Mouse (Mus musculus): Measurements from ENCODE around the gene Cdk9.

Gene Cdk9

DNA sequence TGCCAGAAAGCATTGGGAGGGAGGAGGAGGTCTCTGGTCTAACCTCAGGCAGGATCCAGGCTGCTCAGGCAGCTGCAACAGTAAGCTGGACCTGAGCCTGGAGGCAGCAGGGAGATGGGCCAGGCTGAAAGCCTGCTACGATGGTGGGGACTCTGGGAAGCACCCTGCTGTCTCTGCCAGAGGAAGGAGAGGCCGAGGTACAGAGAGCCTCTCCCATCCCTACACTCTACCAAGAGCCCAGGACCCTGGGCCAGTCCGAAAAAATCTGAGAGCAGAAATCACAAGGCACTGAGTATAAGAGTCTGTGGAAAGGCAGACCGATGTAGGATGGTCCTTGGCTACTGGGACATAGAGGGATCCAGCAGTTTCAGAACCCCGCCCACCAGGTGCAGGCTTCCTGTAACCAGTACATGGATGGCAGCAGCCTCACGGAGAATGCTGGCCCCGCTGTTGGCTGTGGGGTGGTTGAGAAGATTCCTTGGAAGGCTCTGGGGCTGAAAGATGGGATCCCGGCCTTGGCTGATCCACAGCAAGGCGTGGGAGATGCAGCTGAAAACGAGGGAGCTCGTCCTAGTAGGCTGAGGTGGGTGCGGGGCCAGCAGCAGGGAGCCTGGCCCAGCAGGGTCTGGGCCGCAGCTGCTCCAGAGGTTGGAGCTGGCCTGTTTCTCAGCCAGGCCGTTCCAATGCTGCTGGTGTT, 30.0 kb downstream of the Cdk9 start:
- in situ Hi-C loops (cut with MboI; ENCODE audit: low sequenced_read_pairs) = loop anchor here (5.0 kb wide), 1 partner anchor 51 kb away; no protein-coding TSS in a partner anchor

DNA sequence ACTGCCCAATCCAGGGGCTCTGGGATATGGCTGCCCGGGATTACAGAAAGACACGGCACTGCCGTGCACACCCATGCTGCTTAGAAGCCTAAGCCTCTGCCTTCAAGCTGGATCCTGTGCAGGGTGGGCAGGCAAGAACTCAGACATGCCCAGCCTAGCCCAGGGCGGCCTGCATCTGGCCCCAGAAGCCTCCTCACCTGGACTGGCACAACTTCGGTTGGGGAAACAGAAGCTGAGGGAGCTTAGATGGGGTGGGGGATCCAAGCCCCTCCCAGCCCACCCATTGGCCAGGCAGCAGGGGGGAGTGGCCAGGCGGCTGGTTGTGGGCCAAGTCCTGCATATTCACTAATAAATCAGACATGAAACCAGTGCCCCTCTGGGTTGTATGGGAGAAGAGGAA, 31.1 kb downstream of the Cdk9 start:
- in situ Hi-C loops (cut with MboI; ENCODE audit: low sequenced_read_pairs) = loop anchor here (5.0 kb wide), 1 partner anchor 49 kb away; no protein-coding TSS in a partner anchor

DNA sequence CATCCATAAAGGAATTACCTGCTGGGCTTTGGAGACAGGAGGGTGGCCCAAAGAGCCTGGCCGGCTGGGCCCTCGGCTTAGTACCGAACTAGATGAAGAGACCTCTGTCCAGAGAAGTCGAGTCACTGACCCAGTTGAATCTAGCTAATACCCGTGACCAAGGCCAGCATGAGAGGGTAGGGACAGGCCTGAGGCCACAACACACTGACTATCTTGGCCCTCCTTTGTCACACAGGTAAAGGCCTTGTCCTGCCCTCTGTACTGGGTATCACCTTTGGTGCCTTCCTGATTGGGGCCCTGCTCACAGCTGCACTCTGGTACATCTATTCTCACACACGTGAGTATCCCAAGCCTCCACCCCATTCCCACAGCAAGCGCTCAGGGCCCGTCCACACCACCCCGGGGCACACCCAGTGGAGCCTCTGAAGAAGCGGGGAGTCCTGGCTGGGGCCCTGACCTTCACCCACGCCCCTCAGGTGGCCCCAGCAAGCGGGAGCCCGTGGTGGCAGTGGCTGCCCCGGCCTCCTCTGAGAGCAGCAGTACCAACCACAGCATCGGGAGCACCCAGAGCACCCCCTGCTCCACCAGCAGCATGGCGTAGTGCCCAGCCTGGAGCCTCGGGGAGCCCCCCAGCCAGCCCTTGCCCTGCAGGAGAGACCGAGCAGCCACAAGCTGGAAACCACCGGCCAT, 31.8 kb downstream of the Cdk9 start:
- in situ Hi-C loops (cut with MboI; ENCODE audit: low sequenced_read_pairs) = loop anchor here (5.0 kb wide), 1 partner anchor 49 kb away; no protein-coding TSS in a partner anchor

DNA sequence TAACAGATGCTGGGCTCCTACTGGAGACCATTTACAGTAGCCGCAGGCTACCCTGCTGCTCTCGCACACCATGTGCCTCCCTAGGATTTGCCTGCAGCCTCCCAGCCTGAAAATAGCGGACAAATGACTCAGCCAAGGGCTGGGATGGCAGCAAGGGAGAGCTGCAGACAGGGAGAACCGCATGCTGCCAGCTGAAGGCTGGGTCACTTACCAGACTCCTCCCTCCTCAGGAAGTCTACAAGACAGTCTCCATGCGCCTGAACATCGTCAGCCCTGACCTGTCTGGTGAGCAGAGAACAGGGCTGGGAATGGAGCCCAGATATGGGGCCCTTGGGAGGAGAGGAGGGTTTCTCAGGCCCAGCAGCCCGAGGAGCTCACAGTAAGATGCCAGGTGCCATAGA, 32.8 kb downstream of the Cdk9 start:
- in situ Hi-C loops (cut with MboI; ENCODE audit: low sequenced_read_pairs) = loop anchor here (5.0 kb wide), 1 partner anchor 48 kb away; no protein-coding TSS in a partner anchor

DNA sequence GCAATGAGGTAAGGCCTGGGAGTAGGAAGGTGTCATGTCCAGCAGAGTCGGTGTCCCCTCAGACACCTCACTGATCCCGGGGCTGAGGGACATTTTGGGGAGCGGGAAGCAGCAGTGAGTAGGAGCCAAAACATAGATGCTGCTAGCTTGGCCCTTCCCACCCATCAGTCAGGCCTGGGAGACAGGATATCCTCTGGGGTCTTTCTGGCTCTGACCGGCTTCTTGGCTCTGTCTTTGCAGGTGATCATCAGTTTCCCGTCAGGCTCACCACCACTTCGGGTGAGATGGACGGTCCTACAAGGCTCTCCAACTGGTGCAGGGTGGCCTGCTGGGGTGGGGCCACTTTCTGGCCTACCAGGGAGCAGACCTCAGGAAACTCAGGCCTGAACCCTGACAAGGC, 35.2 kb downstream of the Cdk9 start:
- in situ Hi-C loops (cut with MboI; ENCODE audit: low sequenced_read_pairs) = no loop called here

DNA sequence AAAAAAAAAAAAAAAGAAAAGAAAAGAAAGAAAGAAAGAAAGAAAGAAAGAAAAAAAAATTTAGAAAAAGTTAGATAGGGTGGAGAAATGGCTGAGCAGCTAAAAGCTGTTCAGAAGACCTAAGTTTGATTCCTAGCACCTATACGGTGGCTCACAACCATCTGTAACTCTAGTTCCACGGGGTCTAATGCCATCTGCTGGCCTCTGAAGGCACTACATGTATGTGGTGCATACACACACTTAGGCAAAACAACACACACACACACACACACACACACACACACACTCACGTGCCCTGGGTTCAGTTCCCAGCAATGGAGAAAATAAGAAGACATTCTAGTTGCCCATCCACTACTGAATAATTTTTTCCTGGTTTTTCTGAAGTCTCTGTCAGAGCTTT, 36.1 kb downstream of the Cdk9 start:
- in situ Hi-C loops (cut with MboI; ENCODE audit: low sequenced_read_pairs) = no loop called here

DNA sequence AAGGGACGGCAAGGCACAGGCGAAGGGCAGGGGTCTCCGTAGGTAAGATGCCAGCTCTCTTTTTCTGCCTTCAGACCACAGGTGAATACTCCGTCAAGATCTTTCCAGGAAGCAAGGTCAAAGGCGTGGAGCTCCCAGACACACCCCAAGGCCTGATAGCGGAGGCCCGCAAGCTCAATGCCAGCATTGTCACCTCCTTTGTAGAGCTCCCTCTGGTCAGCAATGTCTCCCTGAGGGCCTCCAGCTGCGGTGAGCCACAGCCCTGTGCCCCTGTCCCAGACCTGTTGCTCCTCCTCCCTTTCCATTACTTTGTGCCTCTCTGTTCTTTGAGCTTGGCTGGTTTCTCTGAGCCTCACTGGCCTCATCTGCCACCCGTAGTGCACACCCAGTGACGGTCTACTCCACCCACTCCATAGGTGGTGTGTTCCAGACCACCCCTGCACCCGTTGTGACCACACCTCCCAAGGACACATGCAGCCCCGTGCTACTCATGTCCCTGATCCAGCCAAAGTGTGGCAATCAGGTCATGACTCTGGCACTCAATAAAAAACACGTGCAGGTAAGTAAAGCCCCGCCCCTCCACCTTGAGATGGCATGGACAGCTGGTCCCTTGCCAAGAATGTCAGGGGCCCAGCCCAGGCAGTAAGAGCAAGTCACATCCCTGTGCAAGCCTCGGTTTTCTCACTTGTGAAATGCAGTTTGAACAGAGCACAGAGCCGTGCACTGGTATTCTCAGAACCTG, 39.5 kb downstream of the Cdk9 start:
- in situ Hi-C loops (cut with MboI; ENCODE audit: low sequenced_read_pairs) = no loop called here

DNA sequence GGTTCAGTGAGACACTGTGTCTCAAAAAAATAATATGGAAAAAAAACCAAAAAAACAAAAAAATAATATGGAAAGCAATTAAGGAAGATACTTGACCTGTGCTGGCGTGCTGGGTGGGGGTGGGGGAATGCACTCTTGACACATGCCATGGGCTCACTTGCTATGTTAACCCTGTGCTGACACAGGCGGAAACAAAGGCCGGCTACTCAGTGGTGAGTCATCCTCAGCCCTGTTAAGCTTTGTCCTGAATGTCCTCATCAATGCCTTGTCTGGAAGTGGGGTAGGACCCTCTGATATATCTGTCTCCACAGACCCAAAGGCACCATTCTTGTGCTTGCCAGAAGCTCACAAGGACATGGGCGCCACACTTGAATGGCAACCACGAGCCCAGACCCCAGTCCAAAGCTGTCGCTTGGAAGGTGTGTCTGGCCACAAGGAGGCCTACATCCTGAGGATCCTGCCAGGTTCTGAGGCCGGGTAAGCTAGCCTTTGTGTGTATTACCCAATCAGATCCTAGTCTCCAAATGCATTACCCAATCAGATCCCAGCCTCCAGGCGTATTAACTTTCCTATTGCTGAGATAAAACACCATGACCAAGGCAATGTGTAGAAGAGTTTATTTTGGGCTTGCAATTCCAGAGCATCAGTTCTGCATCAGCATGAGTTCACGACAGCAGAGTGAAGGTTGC, 40.8 kb downstream of the Cdk9 start:
- in situ Hi-C loops (cut with MboI; ENCODE audit: low sequenced_read_pairs) = no loop called here

DNA sequence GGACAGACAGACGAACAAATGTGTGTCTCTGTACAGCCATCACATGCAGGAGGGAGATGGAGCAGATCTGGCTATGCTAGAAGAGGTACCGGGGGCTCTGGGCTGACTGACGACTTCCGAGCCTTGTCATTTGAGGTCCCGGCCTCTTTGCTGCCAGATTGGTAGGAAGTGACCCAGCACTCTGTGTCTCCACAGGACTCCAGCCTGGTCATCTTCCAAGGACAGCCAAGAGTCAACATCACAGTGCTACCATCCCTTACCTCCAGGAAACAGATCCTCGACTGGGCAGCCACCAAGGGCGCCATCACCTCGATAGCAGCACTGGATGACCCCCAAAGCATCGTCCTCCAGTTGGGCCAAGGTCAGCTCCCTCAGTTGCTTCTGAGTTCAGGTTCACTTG, 41.7 kb downstream of the Cdk9 start:
- in situ Hi-C loops (cut with MboI; ENCODE audit: low sequenced_read_pairs) = no loop called here

DNA sequence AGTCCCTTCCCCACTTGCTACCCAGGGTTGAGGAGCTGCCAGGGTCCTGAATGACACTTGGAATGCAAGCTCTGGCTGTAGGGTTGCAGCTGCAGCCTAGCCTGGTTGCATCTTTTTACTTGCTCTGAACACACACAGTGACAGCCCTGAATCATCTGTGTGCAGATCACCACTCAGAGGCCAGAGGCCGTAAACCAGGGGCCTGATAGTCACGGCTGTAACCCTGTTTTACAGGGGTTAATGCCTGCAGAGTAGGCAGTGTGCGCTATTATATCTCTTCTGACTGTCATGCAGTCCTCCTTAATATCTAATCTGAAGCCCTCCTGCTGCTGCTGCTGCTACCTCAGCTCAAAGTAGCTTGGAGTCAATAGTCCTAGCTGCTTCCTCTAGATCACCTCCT, 43.0 kb downstream of the Cdk9 start:
- in situ Hi-C loops (cut with MboI; ENCODE audit: low sequenced_read_pairs) = no loop called here

DNA sequence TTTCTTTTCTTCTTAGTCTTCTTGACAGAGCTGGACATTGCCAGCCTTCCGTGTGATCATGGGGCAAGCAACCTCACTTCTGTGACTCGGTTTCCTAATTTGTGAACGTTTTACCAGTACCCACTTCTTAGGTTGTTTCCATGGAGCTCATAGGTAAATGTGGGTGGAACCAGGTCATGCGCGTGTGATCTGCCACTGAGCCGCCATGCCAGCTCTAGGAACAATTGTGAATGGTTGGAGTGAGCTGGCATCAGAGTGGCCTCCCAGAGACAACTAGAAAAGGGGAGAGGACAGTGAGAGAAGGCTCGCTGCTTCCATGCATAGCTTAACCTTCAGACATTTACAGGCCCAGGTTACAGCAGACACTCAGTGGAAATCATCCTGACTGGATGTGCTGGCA, 44.7 kb downstream of the Cdk9 start:
- in situ Hi-C loops (cut with MboI; ENCODE audit: low sequenced_read_pairs) = no loop called here

DNA sequence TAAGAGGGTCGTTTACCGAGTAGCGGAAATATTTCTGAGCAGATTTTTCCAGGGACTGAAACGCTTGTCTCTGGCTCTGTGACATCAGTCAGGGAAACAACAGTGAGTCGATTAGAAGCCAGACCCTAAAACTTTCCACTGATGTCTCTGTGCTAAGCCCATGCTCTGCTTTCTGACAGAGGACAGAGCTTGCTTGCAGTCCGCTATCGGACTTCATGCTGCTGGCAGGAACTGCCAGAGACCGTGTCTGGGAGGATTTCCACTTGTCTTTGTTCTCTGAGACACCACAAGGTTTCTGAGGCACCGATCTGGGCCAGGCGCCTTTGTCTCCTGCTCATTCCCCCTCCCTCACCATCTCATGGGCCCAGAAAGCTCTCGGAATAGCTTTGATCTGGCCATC, 45.1 kb downstream of the Cdk9 start:
- in situ Hi-C loops (cut with MboI; ENCODE audit: low sequenced_read_pairs) = no loop called here

DNA sequence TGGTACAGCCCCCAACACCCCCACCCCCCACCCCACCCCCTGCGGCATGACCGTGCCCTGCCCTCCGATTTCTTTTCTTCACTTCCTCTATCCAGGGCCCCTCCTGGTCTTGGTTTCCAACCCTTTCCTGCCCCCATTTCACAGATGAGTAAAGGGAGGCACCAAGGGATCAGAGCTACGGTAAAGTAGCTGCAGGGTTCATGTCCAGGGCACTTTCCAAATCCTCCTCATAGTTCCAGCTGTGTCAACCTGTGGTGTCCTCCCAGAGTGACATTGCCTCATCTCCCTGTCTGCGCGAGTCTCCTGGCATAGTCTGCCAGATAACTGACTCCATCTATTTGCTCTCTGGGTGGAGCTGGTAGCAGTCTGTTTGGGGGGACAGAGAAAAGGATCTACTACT, 47.0 kb downstream of the Cdk9 start:
- in situ Hi-C loops (cut with MboI; ENCODE audit: low sequenced_read_pairs) = no loop called here

DNA sequence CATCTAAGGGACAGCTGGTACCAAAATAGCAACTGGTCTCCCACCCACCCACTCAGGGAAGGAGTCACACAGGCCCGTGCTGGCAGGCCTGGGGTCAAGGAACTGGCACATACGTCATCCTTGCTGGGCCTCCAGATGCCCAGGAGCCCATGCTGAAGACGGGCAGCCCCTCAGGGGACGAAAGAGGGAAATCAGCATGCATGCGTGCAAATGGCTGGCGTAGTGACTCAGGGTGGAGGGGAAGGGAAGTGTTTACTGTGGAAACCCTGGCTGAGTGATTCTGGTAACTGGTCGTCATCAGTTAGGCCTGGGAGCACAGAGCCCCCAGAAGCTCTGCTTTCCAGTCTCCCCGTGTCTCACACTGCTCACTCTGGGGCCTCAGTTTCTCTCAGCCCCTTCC, 47.5 kb downstream of the Cdk9 start:
- in situ Hi-C loops (cut with MboI; ENCODE audit: low sequenced_read_pairs) = no loop called here

DNA sequence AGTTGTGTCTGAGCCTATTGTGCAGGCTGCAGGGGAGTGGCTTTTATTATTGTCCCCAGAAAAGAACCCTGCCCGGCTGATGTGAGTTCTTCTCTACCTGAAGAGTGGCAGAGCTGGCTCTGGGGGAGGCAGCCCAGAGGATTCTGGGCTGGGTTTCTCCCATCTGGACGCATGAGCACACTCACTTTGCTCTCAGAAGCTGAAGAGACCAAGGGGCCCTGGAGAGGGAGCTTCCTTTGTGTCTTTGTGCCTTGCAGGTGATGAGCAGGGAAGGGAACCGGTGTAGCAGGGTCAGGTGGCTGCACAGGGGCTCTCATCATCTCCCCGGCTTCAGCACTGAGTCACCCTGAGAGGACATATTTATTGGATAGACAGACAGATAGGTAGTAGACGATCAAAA, 50.6 kb downstream of the Cdk9 start:
- in situ Hi-C loops (cut with MboI; ENCODE audit: low sequenced_read_pairs) = no loop called here

DNA sequence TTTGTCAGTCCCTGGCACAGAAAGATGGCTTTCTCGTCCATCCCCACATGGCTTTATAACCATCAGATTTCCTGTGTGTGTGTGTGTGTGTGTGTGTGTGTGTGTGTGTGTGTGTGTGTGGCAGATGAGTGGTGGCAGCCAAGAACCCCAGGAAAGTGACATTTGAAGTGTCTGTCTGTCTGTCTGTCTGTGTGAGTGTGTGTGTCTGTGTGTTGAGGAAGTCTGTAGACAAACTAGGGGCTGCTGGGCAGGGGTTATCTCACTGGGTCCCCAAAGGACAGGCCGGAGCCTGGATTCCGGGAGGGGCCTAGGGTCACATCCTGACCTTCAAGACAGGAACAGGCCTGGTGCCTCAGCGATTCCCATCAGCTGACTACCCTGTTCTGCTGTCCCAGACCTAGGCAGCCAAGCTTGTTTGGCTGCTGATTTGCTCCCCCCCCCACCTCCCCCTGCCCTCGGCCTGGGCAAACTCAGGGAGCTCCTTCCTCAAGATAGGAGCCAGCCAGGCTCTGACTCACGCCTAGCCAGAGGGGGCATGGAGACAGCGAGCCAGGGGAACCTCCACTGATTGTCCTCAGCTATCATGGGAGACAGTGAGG, 51.3 kb downstream of the Cdk9 start:
- in situ Hi-C loops (cut with MboI; ENCODE audit: low sequenced_read_pairs) = no loop called here

DNA sequence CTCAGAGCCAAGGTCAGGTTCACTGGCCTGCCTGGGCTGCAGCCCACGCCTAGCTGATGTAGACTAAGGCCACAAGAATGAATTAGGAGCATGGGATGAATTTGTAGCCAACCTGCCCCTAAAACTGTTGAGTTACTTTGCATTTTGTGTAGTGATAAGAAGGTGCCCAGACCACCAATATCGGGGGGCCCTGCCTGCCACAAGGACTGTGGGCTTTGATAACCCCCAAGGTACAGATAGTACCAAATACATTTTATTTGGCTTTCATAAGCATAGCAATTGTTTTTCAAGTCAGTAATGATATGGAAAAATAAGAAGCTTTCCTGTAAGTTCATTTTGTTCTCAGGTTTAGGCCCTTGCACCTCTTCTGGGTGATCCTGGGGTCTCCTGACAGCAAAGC, 54.0 kb downstream of the Cdk9 start:
- in situ Hi-C loops (cut with MboI; ENCODE audit: low sequenced_read_pairs) = no loop called here

DNA sequence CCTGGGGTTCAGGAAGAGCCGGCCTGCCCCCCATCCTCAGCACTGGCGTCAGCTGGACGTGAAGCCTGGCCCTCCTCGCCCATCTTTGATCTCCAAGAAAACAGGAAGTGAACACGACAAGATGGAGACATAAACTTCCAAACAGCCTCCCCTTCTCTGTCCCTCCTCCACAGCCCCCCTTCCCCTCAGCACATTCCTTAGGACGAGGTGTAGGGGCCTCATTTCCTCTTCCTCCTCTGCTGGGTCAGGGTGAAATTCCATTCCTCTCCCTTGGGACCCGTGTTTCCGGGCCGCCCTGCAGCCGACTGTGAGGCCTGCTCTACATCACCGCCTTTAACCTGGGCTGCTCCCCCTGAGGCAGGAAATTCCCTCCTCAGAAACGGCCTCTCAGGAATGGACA, 57.0 kb downstream of the Cdk9 start:
- in situ Hi-C loops (cut with MboI; ENCODE audit: low sequenced_read_pairs) = no loop called here
